Mouse (Mus musculus) myocyte (in vitro differentiated cells): ENCODE measurements around the gene Senp8. TPM values are rescaled to one million over a fixed set of nuclear protein-coding genes. Genes with fewer than 3 reads are reported as not detected.

ENCODE experiments used
- H3K27me3 ChIP-seq: one replicate; pipeline ENCODE4 v1.6.1; 2011; ENCODE audit not compliant: control insufficient read depth, insufficient read depth, insufficient read length
- H3K36me3 ChIP-seq: one replicate; pipeline ENCODE4 v1.6.1; 2011; ENCODE audit not compliant: control insufficient read depth, insufficient read depth
- H3K4me2 ChIP-seq: one replicate; pipeline ENCODE4 v1.6.1; 2011; ENCODE audit warnings: low read depth, control low read depth
- H3K4me3 ChIP-seq: one replicate; pipeline ENCODE4 v1.5.1; 2011; ENCODE audit warnings: mild to moderate bottlenecking, control low read depth, moderate library complexity
- H3K79me2 ChIP-seq: one replicate; pipeline ENCODE4 v1.6.1; 2011; ENCODE audit not compliant: control insufficient read depth, insufficient read depth
- H3ac ChIP-seq: one replicate; pipeline ENCODE4 v1.6.1; 2011; ENCODE audit not compliant: control insufficient read depth, insufficient read length
- CEBPB ChIP-seq: IDR thresholded peaks from 2 replicates; pipeline ENCODE4 v1.6.1; 2011; ENCODE audit warnings: mild to moderate bottlenecking, moderate library complexity; ENCODE audit not compliant: poor library complexity, insufficient read depth, severe bottlenecking
- E2F4 ChIP-seq: IDR thresholded peaks from one replicate; pipeline ENCODE4 v1.6.1; 2011; ENCODE audit warnings: mild to moderate bottlenecking, control low read depth, moderate library complexity; ENCODE audit not compliant: insufficient read depth
- MAX ChIP-seq: IDR thresholded peaks from one replicate; pipeline ENCODE4 v1.6.1; 2011; ENCODE audit warnings: low read depth, mild to moderate bottlenecking, control low read depth
- MYOD1 ChIP-seq, 3 experiments: IDR thresholded peaks; one replicate each; pipeline ENCODE4 v1.6.1; 2011; ENCODE audit warnings: control low read depth in 2 of 3, low read depth in 2 of 3, mild to moderate bottlenecking in 2 of 3, moderate library complexity in 1 of 3; ENCODE audit not compliant: insufficient read length in 2 of 3, control insufficient read depth in 1 of 3
- MYOG ChIP-seq, 3 experiments: IDR thresholded peaks; one replicate each; pipeline ENCODE4 v1.6.1; 2011; ENCODE audit warnings: control low read depth in 2 of 3, low read depth in 2 of 3, mild to moderate bottlenecking in 2 of 3; ENCODE audit not compliant: insufficient read length in 2 of 3, control insufficient read depth in 1 of 3, insufficient read depth in 1 of 3
- POLR2A ChIP-seq: IDR thresholded peaks from one replicate; pipeline ENCODE4 v1.6.1; 2011; ENCODE audit warnings: low read depth, mild to moderate bottlenecking, control low read depth, moderate library complexity; ENCODE audit not compliant: insufficient read length
- POLR2AphosphoS2 ChIP-seq: IDR thresholded peaks from one replicate; pipeline ENCODE4 v1.6.1; 2011; ENCODE audit warnings: low read depth, control low read depth; ENCODE audit not compliant: insufficient read length
- REST ChIP-seq: IDR thresholded peaks from one replicate; pipeline ENCODE4 v1.6.1; 2011; ENCODE audit warnings: mild to moderate bottlenecking, control low read depth, moderate library complexity; ENCODE audit not compliant: insufficient read depth, insufficient read length
- SRF ChIP-seq: IDR thresholded peaks from one replicate; pipeline ENCODE4 v1.6.1; 2011; ENCODE audit warnings: low read depth; ENCODE audit not compliant: control insufficient read depth, insufficient read length
- TCF12 ChIP-seq: IDR thresholded peaks from one replicate; pipeline ENCODE4 v1.6.1; 2011; ENCODE audit warnings: mild to moderate bottlenecking, control low read depth; ENCODE audit not compliant: poor library complexity, insufficient read depth, severe bottlenecking
- TCF3 ChIP-seq: IDR thresholded peaks from one replicate; pipeline ENCODE4 v1.6.1; 2011; ENCODE audit warnings: low read depth, control low read depth; ENCODE audit not compliant: insufficient read length
- USF1 ChIP-seq: IDR thresholded peaks from one replicate; pipeline ENCODE4 v1.6.1; 2011; ENCODE audit warnings: low read depth, mild to moderate bottlenecking, control low read depth, moderate library complexity
- polyA plus RNA-seq: library from polyadenylated mRNA; unstranded; fragments of >200 nt; fragmentation: generic; extraction: Trizol; gene quantifications from one replicate; pipeline ENCODE4 v1.2.1, GENCODE M21; 2012; ENCODE audit warnings: missing spikeins

The Senp8 gene
- polyA plus RNA-seq, 1 experiment, result 2.6 TPM

DNA sequence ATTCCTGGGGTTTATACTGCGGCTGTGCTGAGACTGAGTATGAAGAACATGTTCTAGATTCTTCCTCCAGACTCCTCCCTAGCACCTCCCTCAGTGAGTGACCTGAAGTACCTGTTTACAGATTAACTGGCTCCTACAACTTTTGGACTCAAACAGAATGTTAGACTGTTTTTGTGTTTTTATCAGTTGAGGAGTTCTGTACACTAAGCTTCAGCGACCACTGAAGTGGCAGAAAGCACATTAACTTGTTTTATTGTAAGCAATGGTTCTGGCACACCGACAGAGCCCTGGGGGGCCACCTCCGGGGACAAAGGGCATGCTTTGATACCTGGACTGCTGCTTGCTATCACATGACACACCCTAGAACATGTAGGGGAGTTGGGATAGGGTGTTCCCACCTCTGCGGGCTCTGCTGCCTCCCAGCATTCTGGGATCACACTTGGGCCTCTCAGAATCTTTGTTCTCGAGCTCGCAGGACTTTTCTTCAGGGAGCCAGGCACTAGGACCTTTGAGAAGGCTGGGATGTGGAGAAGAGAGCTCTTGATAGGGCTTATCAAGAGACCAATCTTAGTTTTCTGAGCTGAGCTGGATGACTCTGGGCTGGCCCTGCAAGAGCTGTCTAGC is 34.1 kb downstream of the Senp8 start:
- TF ChIP-seq TCF12, result no peak
- no peak for TF ChIP-seq USF1
- no peak for TF ChIP-seq MYOD1 (IDR thresholded peaks at IDR 0.05; ENCODE audit: control insufficient read depth in 1 of 3, insufficient read length in 2 of 3, low read depth in 2 of 3)
- TF ChIP-seq POLR2AphosphoS2, result no peak
- no peak for TF ChIP-seq TCF3
- TF ChIP-seq REST, result no peak
- no peak for TF ChIP-seq MAX
- TF ChIP-seq POLR2A, result no peak
- no peak for TF ChIP-seq MYOG (IDR thresholded peaks at IDR 0.05; ENCODE audit: control insufficient read depth in 1 of 3, insufficient read depth in 1 of 3, insufficient read length in 2 of 3, low read depth in 2 of 3)
- no peak for TF ChIP-seq E2F4
- TF ChIP-seq SRF, result no peak
- TF ChIP-seq CEBPB, result no peak
- H3K4me3 ChIP-seq, result no peak overlapping the region
- H3K36me3 ChIP-seq, result no peaks in the 10 kb centered on the region
- H3K4me2 ChIP-seq, result no peak overlapping the region
- H3K27me3 ChIP-seq, result no peaks in the 10 kb centered on the region
- H3ac ChIP-seq, result no peak overlapping the region
- no peaks in the 10 kb centered on the region for H3K79me2 ChIP-seq

DNA sequence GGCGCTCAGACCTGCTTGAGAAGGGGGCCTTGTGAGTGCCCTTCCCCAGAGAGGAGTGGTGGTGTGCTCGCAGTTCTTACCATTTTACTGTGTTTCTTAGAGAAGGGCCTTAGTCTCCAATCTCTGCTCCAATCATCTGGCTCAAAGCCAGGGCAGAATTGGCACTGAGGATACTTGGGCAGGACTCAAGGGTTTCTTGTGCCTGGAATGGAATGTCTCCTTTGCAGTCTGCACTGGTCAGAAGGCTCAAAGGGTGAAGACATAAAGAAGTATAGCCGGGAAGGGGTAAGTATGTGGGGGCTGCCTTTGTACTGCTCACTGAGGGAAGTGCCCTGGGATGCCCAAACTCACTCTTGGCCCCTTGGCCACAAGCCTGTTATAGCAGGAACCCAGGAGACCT is 41.3 kb downstream of the Senp8 start:
- Histone ChIP-seq H3K36me3 (no peaks in the 10 kb centered on the region), H3K4me3 (no peak overlapping the region), H3ac (no peak overlapping the region), H3K4me2 (no peak overlapping the region), H3K79me2 (no peaks in the 10 kb centered on the region), H3K27me3 (no peaks in the 10 kb centered on the region)
- TF ChIP-seq POLR2AphosphoS2, result no peak
- TF ChIP-seq TCF3, result no peak
- no peak for TF ChIP-seq MYOD1 (IDR thresholded peaks at IDR 0.05; ENCODE audit: control insufficient read depth in 1 of 3, insufficient read length in 2 of 3, low read depth in 2 of 3)

DNA sequence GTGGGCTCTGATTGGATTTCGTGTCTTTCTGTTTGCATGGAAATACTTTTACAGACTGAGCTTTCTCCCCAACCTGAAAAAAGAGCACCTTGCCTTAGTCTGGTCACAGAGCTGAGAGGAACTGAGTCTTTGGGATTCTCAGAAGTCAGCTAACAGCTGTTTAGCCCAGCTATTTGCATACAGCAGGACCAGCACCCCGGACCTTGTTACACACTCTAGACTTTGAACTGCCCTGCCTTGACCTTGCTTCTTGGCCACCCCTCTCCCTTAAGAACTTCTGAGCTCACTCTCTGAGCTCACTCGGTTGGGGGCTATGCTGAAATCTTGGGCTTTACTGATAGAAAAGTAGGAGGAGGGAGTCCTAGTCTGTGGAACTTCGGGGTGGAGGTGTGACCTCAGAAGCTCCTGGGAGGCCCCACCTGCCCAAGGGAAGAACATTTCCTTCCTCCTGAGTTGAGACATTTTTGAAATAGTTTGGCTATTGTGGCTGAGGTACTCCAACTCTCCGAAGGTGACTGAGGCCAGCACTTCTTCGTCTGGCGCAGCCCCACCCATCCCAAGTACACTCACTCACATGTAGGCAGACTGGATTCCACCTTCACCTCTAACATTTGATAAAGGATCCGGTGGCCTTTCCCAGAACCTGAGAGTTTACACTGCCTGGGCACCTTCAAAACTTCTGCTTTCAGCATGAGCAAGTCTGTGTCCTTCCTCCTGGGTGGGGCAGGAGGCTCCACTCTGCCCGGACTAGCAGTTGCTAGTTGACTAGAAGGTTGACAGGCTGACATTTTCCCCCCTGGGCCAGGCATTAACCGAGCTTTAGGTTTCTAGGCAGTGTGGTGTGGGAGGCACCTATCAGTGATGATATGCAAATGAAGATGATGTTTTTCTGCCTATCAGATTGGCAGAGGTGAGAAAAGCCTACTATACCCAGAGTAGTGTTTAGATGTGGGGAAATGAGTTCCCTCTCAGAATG is 43.4 kb downstream of the Senp8 start:
- TF ChIP-seq USF1 (no peak), TCF3 (no peak), MYOG (IDR thresholded peaks at IDR 0.05; ENCODE audit: control insufficient read depth in 1 of 3, insufficient read depth in 1 of 3, insufficient read length in 2 of 3, low read depth in 2 of 3) (no peak), E2F4 (no peak), REST (no peak), MAX (no peak), POLR2A (no peak), SRF (no peak), TCF12 (no peak), POLR2AphosphoS2 (no peak), MYOD1 (IDR thresholded peaks at IDR 0.05; ENCODE audit: control insufficient read depth in 1 of 3, insufficient read length in 2 of 3, low read depth in 2 of 3) (no peak), CEBPB (no peak)
- H3ac ChIP-seq, result no peak overlapping the region
- H3K36me3 ChIP-seq, result no peaks in the 10 kb centered on the region
- no peaks in the 10 kb centered on the region for H3K27me3 ChIP-seq
- no peak overlapping the region for H3K4me2 ChIP-seq
- no peak overlapping the region for H3K4me3 ChIP-seq
- no peaks in the 10 kb centered on the region for H3K79me2 ChIP-seq

DNA sequence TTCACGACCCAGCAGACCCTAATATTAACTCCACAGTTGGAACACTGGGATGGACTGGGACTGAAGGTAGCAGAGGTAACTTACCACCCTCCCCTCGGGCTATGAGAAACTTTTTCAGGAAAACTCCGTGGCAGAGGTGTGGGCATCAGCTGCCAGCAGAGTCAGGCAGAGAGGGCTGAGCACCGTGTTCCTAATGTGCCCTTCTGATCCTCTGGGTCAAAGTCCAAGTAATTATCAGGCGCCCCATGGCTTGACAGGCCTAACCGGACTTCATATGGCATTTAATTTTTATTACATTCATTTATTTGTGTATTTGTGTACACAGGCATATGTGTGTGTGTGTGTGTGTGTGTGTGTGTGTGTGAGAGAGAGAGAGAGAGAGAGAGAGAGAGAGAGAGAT is 47.4 kb downstream of the Senp8 start:
- Histone ChIP-seq H3K36me3 (no peaks in the 10 kb centered on the region), H3ac (no peak overlapping the region), H3K4me3 (no peak overlapping the region), H3K79me2 (no peaks in the 10 kb centered on the region), H3K27me3 (no peaks in the 10 kb centered on the region), H3K4me2 (no peak overlapping the region)
- TF ChIP-seq SRF, result no peak
- no peak for TF ChIP-seq TCF3
- TF ChIP-seq E2F4, result no peak

DNA sequence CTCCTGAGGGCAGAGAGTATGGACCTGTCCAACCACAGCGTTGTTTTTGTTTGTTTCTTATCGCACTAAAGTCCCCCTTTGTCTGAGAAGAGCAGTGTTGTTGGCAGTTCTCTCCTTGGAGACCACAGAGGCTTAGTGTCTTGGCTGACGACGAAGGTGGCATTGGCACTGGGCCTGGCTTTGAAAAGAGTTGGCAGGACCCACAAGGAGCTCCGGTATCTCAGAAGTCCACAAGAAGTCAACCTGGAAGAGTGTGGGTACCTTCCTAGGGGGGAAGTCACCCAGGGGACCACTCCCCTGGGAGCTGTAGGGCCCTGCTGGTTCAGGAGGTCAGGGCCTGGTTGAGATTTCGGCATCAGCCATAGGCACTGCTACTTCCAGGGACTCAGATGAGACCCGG is 49.4 kb downstream of the Senp8 start:
- H3K4me2 ChIP-seq, result no peak overlapping the region
- no peak for TF ChIP-seq CEBPB
- no peak for TF ChIP-seq REST
- TF ChIP-seq MAX, result no peak
- no peak for TF ChIP-seq USF1
- TF ChIP-seq TCF3, result no peak
- no peak for TF ChIP-seq POLR2AphosphoS2
- no peak for TF ChIP-seq MYOD1 (IDR thresholded peaks at IDR 0.05; ENCODE audit: control insufficient read depth in 1 of 3, insufficient read length in 2 of 3, low read depth in 2 of 3)
- no peak for TF ChIP-seq SRF
- TF ChIP-seq MYOG (IDR thresholded peaks at IDR 0.05; ENCODE audit: control insufficient read depth in 1 of 3, insufficient read depth in 1 of 3, insufficient read length in 2 of 3, low read depth in 2 of 3), result no peak
- no peak for TF ChIP-seq POLR2A
- TF ChIP-seq TCF12, result no peak
- no peak for TF ChIP-seq E2F4
- H3K79me2 ChIP-seq, result no peaks in the 10 kb centered on the region
- no peak overlapping the region for H3ac ChIP-seq
- H3K4me3 ChIP-seq, result no peak overlapping the region
- no peaks in the 10 kb centered on the region for H3K27me3 ChIP-seq
- no peaks in the 10 kb centered on the region for H3K36me3 ChIP-seq
